Mouse (Mus musculus): ENCODE results near the gene Syne2.
A peak's percentile ranks its signal among the peaks of the same experiment; 100 is the strongest.

Gene Syne2

GRCm38 (mm10) chr12:75924852-75925251 is 106.9 kb downstream of the Syne2 start:
- DNase-seq (ENCODE audit: low spot score in 2 of 2): no peak

DNA sequence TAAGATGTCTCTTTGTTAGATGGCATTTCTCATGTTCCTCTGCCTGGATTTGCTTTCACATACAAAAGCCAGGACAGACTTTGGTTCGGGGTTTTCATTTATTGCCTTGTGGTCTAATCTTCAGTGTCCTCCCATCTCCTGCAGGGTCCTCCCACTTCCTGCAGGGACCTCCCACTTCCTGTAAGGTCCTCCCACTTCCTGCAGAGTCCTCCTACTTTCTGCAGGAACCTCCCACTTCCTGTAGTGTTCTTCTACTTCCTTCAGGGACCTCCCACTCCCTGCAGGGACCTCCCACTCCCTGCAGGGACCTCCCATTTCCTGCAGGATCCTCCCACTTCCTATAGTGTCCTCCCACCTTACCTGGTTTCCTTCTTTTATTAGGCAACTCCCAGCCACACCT is 109.7 kb downstream of the Syne2 start:
- no peak for DNase-seq (ENCODE audit: low spot score in 2 of 2)

DNA sequence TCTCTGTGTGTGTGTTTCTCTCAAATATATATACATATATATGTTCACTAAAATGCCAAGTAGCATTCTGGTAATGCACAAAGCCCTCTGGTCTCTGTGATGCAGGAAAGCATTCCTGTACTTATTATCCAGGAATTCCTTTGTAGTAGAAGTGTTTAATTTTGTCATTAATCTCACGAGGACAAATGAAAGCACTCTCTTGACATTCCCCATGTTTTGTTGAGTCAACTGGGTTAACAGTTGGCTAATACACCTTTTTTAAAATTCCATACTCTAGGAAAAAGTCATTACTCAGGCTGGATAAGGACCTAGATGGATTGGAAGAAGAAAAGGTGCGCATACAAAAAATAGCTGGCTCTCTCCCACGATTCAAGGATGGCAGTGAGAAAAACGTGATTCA is 115.6 kb downstream of the Syne2 start:
- no peak for DNase-seq (ENCODE audit: low spot score in 2 of 2)

DNA sequence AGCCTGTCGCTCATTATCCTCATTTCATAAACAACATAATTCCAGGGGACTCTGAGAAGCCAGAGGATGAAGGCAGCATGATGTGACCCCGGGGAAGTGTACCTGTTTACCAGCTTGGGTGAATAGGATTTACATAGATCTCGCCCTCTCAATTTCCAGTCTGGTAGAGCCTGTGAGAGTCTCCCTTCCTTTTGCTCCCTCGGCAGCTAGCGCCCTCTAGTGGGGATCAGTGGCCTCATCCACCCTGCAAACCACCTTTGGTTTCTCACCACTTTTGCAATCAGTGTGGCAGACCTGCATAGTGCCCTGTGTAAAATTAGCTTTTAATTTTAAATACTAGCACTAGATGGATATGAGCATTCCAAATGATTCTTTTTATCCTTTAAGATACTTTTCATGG is 133.4 kb downstream of the Syne2 start:
- no peak for DNase-seq (ENCODE audit: low spot score in 2 of 2)

DNA sequence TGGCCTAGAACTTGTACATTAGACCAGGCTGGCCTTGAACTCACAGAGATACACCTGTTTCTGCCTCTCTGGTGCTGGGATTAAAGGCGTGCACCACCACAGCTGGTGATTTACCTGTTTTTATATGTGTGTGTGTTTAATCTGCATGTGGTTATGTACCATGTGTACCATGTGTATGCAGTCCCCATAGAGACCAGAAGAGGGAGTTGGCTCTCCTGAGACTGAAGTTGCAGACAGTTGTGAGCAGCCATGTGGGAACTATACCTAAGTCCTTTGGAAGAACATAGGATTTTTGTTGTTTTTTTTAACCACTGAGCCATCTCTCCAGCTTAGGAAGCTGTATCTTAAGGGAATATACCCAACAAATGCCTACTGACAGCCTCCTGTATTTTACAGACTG is 134.1 kb downstream of the Syne2 start:
- DNase-seq (ENCODE audit: low spot score in 2 of 2): no peak

GRCm38 (mm10) chr12:75966441-75967195 is 148.7 kb downstream of the Syne2 start:
- DNase-seq (ENCODE audit: low spot score in 2 of 2): no peak

- no peak for DNase-seq (ENCODE audit: low spot score in 2 of 2)
Observed at GRCm38 (mm10) chr12:75979079-75979478, 161.1 kb downstream of the Syne2 start.

GRCm38 (mm10) chr12:75983336-75983735 is 165.4 kb downstream of the Syne2 start:
- no peak for DNase-seq (ENCODE audit: low spot score in 2 of 2)

DNA sequence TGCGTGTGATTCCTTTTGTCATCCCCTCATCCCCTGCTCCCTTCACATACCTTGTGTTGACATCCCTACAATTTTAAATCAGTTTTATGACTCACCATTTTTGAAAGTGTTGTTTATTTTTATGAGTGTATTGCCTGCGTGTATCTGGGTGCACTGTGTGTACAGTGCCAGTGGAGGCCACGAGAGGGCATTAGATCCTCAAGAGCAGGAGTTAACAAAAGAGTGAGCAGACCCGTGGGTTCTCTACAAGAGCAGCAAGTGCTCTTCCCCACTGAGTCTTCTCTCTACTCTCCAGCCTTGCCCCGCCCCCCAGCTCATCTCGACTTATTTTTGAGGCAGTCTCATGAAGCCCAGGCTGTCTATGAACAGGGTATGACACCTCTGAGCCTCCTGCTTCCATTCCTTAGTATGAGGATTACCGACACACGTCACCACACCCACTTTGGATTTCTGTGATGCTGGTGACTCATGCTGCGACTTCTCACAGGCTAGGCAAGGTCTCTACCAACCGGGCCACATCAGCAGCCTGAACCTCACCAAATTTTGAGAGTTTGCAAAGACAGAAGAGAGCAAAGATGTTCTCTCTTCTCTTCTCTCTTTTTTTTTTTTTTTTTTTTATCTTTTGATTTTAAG is 174.4 kb downstream of the Syne2 start:
- DNase-seq (ENCODE audit: low spot score in 2 of 2): no peak

DNA sequence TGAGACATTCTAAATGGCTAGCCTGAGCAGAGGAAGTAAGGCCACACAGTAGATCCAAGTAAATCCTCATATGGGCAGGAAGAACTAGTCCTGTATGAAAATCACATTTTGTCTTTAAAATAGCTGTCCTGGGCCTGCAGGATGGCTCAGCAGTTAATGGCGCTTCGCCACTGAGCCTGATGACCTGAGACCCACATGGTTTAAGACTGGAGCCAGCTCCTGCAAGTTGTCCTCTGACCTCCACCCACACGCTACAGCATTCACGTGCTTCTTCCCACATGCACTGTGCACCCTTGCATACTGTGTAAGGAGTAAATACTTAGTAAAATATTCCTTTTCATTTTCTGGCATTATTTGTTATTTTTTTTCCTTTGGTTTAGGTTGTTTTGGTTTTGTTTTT is 175.0 kb downstream of the Syne2 start:
- DNase-seq (ENCODE audit: low spot score in 2 of 2): no peak

DNA sequence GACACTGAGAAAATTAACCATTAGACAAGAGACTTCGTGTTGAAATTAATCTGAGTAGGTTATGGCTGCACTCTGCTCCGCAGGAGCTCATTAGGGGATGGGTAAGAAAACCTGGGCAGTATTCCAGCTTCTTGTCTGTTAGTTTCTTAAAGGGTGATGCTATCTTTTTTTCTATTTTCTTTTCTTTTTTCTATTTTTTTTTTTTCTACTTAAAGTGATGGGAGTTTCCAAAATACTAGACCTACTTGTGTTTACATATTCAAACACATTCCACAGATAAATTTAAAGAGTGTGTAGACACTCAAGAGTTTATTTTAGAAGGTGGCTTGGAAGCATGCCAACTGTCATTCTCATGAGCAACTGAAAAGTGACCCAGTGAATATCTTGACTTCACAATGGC is 177.2 kb downstream of the Syne2 start:
- no peak for DNase-seq (ENCODE audit: low spot score in 2 of 2)

GRCm38 (mm10) chr12:75997547-75997946 is 179.6 kb downstream of the Syne2 start:
- no peak for DNase-seq (ENCODE audit: low spot score in 2 of 2)

DNA sequence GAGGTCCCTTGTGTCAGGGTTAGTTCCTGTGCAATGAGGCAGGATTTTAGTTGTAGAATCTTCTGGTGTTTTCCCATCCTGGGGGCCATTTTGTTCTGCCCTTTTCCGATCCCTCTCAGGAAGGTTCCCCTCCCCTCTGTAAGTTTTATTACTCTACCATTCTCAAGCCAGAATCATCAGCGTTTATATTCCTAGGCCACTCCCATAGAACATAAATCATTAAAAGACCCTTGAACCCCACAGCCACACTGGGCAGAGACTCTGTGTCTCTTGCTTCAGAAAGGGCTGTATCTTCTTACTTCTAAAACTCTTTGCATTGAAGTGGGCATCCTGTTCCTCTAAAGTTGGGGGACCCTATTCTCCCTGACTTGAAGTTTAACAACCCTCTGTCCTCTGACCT is 180.5 kb downstream of the Syne2 start:
- no peak for DNase-seq (ENCODE audit: low spot score in 2 of 2)

DNA sequence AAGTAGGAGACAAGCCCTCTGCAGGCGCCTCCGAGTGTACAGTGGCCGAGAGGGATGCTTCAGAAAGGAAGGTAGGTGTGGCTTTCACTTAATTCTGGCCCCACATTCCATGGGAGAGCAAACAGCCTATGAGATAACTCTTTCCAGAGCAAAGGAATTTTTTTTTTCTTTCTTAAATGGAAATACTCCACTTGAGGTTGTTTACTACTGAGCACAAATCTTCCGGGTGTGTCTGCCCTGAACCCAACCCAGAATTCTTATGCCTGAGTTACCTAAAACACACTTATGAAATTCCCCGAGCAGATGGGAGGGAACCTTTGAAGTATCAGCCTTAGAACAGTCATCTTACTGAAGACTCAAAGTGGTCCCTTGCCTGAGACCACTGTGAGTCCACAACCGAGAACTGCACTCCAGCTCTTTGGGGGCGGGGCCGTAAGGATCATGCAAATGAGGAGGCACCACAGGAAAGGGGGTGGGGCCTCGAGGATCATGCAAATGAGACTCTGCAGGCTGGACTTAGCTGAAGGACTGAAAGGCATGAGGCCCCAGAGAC is 186.8 kb downstream of the Syne2 start:
- DNase-seq (ENCODE audit: low spot score in 2 of 2): peak in 1 of 2 experiments; percentile 8

DNA sequence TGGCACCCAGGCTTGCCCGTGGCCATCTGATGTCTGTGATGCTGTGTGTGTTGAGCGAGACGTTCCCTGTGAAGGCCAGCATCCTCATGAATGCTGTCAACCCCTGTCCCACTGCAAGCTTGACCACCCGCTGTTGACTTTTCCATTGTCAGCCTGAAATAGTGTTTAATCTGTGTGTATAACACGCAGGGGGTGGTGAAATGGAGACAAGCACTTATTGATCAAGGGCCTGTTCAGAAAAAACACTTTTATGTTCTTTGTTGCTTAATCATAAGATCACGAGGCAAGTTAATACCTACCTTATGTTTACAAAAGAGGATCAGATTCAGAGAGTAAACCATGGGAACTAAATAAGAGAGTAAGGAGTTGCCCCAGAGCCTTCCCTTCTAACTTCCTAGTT is 191.1 kb downstream of the Syne2 start:
- DNase-seq (ENCODE audit: low spot score in 2 of 2): no peak

GRCm38 (mm10) chr12:76012789-76013188 is 194.9 kb downstream of the Syne2 start:
- no peak for DNase-seq (ENCODE audit: low spot score in 2 of 2)

DNA sequence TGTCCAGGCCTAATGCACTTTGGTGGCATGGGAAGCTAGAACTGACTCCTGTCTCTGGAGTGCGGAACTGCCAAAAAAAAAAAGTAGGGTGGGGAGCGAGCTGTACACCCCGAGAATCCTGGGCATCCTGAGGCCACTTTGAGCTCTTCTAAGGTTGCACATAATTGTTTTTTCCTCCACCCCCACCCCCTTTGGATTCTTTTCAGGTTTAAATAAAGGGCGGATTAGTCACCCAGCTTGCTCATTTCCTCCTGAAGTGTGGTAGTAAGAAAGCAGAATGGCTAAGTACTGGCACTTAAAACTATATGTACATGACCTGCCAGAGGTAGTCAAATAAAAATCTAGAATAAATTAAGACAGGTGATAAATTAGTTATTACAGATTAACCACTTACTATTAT is 195.5 kb downstream of the Syne2 start:
- no peak for DNase-seq (ENCODE audit: low spot score in 2 of 2)

DNA sequence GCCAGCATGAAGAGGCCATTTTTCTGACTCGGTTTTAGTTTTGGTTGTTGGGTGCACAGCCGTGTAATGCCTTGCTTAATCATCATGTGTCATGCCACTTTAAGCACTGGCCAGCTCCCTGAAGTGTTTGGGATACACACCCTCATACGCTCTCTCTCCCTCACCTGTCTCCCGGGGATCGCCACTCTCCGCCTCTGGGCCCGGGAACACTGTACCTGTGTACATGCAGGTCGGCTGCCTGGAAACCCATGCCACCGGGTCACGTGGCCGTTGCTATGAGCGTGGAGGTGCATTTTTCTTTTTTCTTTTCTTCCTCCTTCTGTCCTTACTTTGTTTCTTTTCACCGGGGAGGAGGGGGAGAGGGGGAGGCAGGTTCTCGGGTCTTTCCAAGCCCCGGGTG is 197.1 kb downstream of the Syne2 start:
- no peak for DNase-seq (ENCODE audit: low spot score in 2 of 2)

DNA sequence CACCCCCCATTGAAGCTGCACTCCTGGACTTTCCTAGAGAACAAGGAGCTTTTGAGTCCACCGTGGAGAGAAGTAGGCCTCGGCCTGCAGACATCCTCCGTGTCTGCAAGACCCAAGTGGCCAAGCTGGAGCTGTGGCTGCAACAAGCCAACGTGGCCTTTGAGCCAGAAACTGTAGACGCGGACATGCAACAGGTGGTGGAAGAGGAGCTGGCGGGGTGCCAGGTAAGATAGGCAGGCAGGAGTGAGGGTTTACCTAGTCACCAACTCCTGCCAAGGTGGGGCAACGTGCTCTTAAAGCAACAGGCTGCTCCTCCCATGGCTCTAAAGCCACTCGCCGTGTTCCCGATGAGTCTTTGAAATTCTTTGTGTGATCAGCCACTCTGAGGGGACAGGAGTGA is 197.6 kb downstream of the Syne2 start:
- peak in 1 of 2 experiments; percentile 12 for DNase-seq (ENCODE audit: low spot score in 2 of 2)

- DNase-seq (ENCODE audit: low spot score in 2 of 2): peak; percentile 22 to 62
Observed at GRCm38 (mm10) chr12:76016123-76017101, 198.5 kb downstream of the Syne2 start.

GRCm38 (mm10) chr12:76018640-76019039 is 200.7 kb downstream of the Syne2 start:
- no peak for DNase-seq (ENCODE audit: low spot score in 2 of 2)

GRCm38 (mm10) chr12:76042301-76042700 is 224.4 kb downstream of the Syne2 start:
- DNase-seq (ENCODE audit: low spot score in 2 of 2): no peak
